Mouse (Mus musculus): ENCODE measurements around the gene Sema6d.

GRCm38 (mm10) chr2:124668431-124668830 is 578.7 kb downstream of the Sema6d start:
- TF ChIP-seq CTCF (IDR thresholded peaks at IDR 0.05; ENCODE audit: low read depth, low read length): no peak
- no peak for TF ChIP-seq POLR2A (IDR thresholded peaks at IDR 0.05; ENCODE audit: borderline replicate concordance, low read depth, low read length)
